Mouse (Mus musculus) small intestine, adult 2 months (tissue): ENCODE data around the gene Tpm1.

Source experiments
- CTCF ChIP-seq: fragments of 200-500 bp; IDR thresholded peaks from 2 replicates; pipeline ENCODE4 v1.5.1; 2012; ENCODE audit warnings: low read depth, mild to moderate bottlenecking, control low read depth, inconsistent platforms, low read length, moderate library complexity, mixed read lengths; ENCODE audit not compliant: insufficient replicate concordance, insufficient read length; ENCODE audit errors: extremely low read depth
- POLR2A ChIP-seq: fragments of 200-500 bp; IDR thresholded peaks from 2 replicates; pipeline ENCODE4 v1.6.1; 2012; ENCODE audit warnings: low read depth, mild to moderate bottlenecking, control low read depth, inconsistent platforms, low read length, moderate library complexity

- TF ChIP-seq CTCF (no peak), POLR2A (no peak)
Measured at GRCm38 (mm10) chr9:66990046-66990445, 59.2 kb downstream of the Tpm1 start.
